Mouse (Mus musculus): ENCODE results near the gene Topbp1.

Topbp1 gene

DNA sequence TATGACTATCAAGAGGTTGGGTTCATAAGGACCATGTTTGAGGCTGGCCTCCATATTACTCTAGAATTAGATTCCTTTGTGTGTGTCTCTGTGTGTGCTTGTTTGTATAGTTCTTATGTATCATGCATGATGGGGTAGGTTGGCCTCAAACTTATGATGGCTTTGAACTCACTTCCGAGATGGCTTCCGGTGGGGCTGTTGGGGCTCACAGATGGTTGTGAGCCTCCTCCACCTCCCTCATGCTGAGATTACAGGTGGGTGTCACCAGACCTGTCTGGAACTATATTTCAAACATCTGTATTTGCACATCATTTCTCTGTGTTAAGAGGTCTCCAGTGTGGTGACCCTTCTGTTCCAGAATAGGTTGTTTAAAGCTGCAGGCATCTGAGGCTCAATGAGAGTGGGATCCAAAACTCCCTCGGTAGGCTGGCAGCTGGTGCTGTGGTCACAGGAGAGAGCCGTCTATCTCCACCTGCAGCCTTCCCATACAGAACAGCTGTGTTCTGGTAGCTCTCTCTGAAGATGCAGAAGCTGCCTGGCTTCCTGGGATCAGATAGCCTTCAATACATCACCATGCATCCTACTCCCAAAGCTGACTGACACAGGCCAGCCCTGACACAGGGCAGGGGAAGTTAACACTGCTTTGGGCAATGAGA is 79.3 kb downstream of the Topbp1 start:
- DNase-seq (ENCODE audit: inconsistent age in 2 of 2, low spot score in 1 of 2), result no peak

DNA sequence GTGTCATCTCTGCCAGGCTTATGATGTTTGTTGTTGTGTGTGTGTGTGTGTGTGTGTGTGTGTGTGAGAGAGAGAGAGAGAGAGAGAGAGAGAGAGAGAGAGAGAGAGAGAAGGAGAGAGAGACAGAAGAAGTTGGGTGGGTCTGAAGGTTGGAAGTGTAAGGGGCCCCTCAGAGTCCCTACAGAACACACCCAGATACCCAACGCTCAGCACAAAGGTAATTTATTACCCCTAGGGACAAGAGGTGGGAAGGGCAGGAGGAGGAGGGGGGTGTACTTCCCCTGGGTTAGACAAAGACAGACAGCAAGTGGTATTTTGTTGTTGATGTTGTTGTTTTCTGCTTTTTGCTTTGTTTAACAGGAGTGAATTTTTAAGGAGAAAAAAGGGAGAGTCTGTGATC is 80.6 kb downstream of the Topbp1 start:
- DNase-seq (ENCODE audit: inconsistent age in 2 of 2, low spot score in 1 of 2), result no peak

DNA sequence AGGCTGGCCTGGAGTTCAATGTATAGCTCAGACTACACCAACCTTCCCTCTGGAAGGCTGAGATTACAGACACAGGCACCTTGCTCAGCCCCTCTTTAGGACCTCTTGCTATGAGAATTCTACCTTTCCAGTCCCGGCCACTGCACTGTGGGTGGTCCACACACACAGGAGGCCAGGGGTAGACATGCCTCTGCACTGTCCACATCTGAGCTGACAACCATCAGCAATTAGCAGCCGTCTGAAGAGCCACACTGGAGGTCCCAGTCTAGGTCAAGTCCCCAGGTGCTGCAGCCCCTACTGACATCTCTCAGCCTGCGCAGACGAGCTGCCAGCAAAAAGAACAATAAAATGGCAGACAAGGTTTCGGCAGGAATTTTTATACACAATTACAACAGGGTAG is 81.6 kb downstream of the Topbp1 start:
- no peak for DNase-seq (ENCODE audit: inconsistent age in 2 of 2, low spot score in 1 of 2)

DNA sequence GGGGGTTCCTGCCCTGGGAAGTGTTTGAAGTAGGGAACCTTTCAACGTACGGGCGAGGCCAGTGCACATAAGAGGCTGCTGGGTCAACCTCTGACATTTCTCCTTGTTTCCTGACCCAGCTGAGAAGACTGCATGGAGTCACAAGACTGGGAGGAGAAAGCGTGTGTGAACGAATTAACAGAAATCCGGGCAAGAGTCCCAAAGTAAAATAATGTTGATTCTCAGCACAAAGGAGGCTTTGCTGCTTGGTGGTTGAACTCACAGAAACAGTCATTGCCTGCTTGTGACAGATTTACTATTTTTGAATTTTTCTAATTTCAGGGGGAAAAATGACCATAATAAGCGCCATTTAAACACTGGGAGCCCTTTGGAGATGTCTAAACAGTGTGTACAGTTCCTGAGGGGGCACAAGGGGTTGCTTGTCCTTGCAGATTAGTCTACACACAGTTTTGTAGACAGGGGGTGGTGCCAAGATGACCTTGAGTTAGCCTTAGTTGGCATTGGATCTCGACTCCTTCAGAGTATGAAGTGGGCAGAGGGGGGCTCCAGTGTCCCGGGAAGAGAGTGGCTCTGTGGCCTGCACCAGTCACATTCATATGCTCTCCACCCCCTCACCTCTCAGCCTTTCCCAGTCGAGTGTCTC is 82.1 kb downstream of the Topbp1 start:
- DNase-seq (ENCODE audit: inconsistent age in 2 of 2, low spot score in 1 of 2), result no peak

DNA sequence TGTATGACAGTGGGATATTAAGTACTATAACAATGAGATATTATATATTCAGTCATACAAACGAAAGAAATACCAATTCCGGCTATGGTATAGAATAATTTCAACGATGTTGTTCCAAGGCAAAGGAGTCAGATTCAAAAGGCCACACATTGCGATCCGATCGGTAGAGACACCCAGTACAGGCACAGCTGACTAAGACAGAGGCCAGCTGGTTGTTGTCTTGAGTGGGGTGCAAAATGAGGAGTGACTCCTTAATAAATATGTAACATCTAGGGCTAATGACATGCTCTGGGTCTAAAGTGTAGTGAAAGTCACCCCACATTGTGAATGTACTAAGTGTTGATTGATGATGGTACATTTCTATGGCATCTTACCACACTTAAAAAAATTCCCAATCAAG is 84.2 kb downstream of the Topbp1 start:
- DNase-seq (ENCODE audit: inconsistent age in 2 of 2, low spot score in 1 of 2), result no peak

DNA sequence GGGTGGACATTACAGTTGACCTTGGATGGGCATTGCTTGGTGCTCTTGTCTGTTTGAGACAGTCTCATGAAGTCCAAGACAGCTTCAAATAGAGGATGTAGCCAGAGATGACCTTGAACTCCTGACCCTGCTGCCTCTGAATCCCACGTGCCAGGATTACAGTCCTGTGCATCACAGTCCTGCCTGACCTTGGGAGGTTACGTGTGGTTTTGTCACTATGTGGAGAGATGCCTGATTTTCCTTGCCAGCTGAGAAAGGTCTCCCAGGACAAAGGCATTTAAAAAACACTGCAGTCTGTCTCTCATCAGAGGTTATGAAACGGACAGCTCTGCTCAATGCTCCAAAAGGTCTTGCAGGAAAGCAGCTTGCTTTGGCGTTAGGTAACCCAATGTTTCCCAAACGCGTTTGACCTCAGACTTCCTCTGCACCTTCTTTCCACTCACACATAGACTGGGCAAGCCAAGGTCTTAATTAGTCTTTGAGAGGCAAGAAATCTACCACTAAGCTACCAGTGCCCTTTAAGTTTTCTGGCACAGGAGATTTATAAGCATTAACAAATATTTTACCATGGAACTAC is 86.9 kb downstream of the Topbp1 start:
- DNase-seq (ENCODE audit: inconsistent age in 2 of 2, low spot score in 1 of 2), result peak; percentile 69 to 74

DNA sequence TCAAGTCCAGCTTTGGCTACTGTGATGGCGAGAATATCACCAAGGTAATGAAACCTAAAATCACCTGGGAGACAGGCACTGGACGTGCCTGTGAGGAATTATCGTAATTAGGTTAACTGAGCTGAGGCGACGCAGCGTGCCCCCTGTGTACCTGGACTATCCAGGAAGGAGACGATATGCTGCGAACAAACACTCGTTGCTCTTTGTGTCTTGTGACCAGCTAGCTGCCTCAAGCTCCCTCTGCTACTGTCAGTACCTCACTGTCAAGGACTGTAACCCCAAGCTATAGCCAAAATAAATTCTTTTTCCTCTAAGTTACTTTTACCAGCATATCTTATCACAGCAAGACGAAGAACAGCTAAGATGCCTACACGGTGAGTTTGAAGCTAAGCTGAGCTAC is 88.2 kb downstream of the Topbp1 start:
- no peak for DNase-seq (ENCODE audit: inconsistent age in 2 of 2, low spot score in 1 of 2)

DNA sequence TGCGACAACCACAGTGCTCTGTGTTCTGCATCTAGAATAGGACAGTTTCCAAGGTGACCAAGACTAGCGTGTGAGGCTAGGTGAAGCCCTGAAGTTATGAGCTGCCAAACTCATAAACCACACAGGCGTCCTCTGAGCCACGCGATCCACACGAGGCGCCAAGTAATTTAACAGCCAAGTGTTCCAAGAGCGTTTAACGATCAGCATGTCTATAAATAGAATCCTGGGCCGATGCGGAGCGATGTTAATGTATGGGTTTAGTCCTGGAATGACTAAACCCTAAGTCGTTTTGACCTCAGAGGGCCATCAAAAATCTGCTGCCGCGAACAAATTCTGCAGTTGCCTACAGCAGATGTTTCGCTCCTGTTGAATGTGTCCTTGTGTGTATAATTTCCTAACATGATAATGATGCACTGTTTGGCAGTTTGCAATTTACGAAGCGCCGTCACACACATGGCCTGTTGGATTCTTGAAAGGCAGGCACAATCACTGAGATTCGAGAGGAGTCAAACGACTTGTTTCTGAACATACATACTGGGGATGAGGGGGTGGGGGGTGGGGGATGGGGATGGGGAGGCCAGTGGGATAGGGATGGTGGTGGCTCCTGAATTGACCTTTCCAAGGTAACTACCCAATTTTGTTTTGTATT is 93.6 kb downstream of the Topbp1 start:
- DNase-seq (ENCODE audit: inconsistent age in 2 of 2, low spot score in 1 of 2), result no peak

Measured in adrenal gland, adult (tissue).